Mouse (Mus musculus): Measurements from ENCODE around the gene Adarb1. TPM values are rescaled to one million over a fixed set of nuclear protein-coding genes. Genes with fewer than 3 reads are reported as not detected.

The Adarb1 gene
- total RNA-seq, 2 experiments from 2014 or later = 22.9 to 25.9 TPM

GRCm38 (mm10) chr10:77243572-77244161 lies 174.4 kb downstream of the Adarb1 start:
- DNase-seq = no peak
- intact Hi-C loops (cut with DNase I) = no loop called here

GRCm38 (mm10) chr10:77242871-77243270 lies 175.2 kb downstream of the Adarb1 start:
- DNase-seq = no peak
- intact Hi-C loops (cut with DNase I) = no loop called here

GRCm38 (mm10) chr10:77242396-77242795 lies 175.7 kb downstream of the Adarb1 start:
- DNase-seq = no peak
- intact Hi-C loops (cut with DNase I) = no loop called here

- intact Hi-C loops (cut with DNase I) = no loop called here
Measured at GRCm38 (mm10) chr10:77240764-77241163, 177.3 kb downstream of the Adarb1 start.

More at GRCm38 (mm10) chr10:77240764-77241163, 177.3 kb downstream of the Adarb1 start:
- DNase-seq = no peak

Other genes starting within 250 kb of the Adarb1 start
- gene Pofut2, start 159.1 kb downstream of the Adarb1 start, total RNA-seq (2021) = 10 to 100 TPM; 45.8 to 48.2 TPM
- gene Fam207a, start 97.5 kb upstream of the Adarb1 start, total RNA-seq (2021) = 1 to 10 TPM; 9.6 TPM
- gene Itgb2, start 112.0 kb upstream of the Adarb1 start, total RNA-seq (2021) = 1 to 10 TPM; 5.4 to 9.0 TPM
- gene Pttg1ip, start 163.4 kb upstream of the Adarb1 start, total RNA-seq (2021) = 100 to 1,000 TPM; 128 to 132 TPM
- gene Sumo3, start 187.8 kb upstream of the Adarb1 start, total RNA-seq (2021) = 10 to 100 TPM; 53.7 to 61.6 TPM
- gene Gm49325, start 187.9 kb upstream of the Adarb1 start, total RNA-seq (2021) = 10 to 100 TPM in 1 of 2 experiments, 1 to 10 TPM in 1; 7.6 to 12.7 TPM
- gene Ube2g2, start 204.0 kb upstream of the Adarb1 start, total RNA-seq (2021) = 10 to 100 TPM; 59.2 to 60.6 TPM